Mouse (Mus musculus) layer of hippocampus, adult 2 months (tissue): ENCODE results near the gene Skp1a. TPM values are rescaled to one million over a fixed set of nuclear protein-coding genes. Genes with fewer than 3 reads are reported as not detected.

Source experiments
- DNase-seq, 2 experiments: peaks; one replicate each; pipeline ENCODE4 v3.0.0; 2022; ENCODE audit warnings: low spot score in 2 of 2
- H3K27ac ChIP-seq: fragments of 200-600 bp; 2 replicates; pipeline ENCODE4 v1.8.1; 2022
- H3K4me3 ChIP-seq: fragments of 200-600 bp; 2 replicates; pipeline ENCODE4 v1.8.1; 2022; ENCODE audit warnings: mild to moderate bottlenecking
- CTCF ChIP-seq: fragments of 200-600 bp; conservative IDR thresholded peaks from 2 replicates; pipeline ENCODE4 v1.8.1; 2022; ENCODE audit warnings: antibody characterized with exemption, mild to moderate bottlenecking, moderate library complexity
- total RNA-seq, 2 experiments: library from RNA; stranded (reverse); gene quantifications; 2 replicates each; pipeline ENCODE4 v1.2.3; 2021

Skp1a gene
- total RNA-seq, 2 experiments from 2014 or later, result 456 to 474 TPM

GRCm38 (mm10) chr11:52283596-52284571 is 52.1 kb downstream of the Skp1a start:
- peak overlapping the region; percentile 66 for H3K4me3 ChIP-seq
- H3K27ac ChIP-seq, result peak overlapping the region; percentile 74
- no peak for DNase-seq
- TF ChIP-seq CTCF, result no peak

GRCm38 (mm10) chr11:52286301-52286957 is 54.6 kb downstream of the Skp1a start:
- DNase-seq, result no peak
- TF ChIP-seq CTCF, result no peak
- Histone ChIP-seq H3K27ac (no peak overlapping the region), H3K4me3 (no peak overlapping the region)

GRCm38 (mm10) chr11:52286958-52287305 is 55.1 kb downstream of the Skp1a start:
- no peak for DNase-seq
- no peak for TF ChIP-seq CTCF
- no peak overlapping the region for H3K4me3 ChIP-seq
- H3K27ac ChIP-seq, result no peak overlapping the region

GRCm38 (mm10) chr11:52292346-52292745 is 60.6 kb downstream of the Skp1a start:
- no peak for DNase-seq
- Histone ChIP-seq H3K4me3 (no peak overlapping the region), H3K27ac (no peak overlapping the region)
- no peak for TF ChIP-seq CTCF

GRCm38 (mm10) chr11:52292894-52293293 is 61.1 kb downstream of the Skp1a start:
- no peak overlapping the region for H3K27ac ChIP-seq
- TF ChIP-seq CTCF, result no peak
- H3K4me3 ChIP-seq, result no peak overlapping the region
- no peak for DNase-seq

- TF ChIP-seq CTCF, result no peak
- H3K4me3 ChIP-seq, result no peak overlapping the region
- DNase-seq, result no peak
- no peak overlapping the region for H3K27ac ChIP-seq
Measured at GRCm38 (mm10) chr11:52294103-52294502, 62.3 kb downstream of the Skp1a start.

Other genes with a start within 250 kb of the Skp1a start
- 100 to 1,000 TPM; 182 to 191 TPM for gene Ube2b, start 231.2 kb upstream of the Skp1a start, total RNA-seq
- gene Cdkl3, start 227.8 kb upstream of the Skp1a start, total RNA-seq, result 10 to 100 TPM; 13.6 to 13.7 TPM
- gene Ppp2ca, start 133.3 kb upstream of the Skp1a start, total RNA-seq, result 100 to 1,000 TPM; 110 to 112 TPM
- gene Olfr1373, start 86.5 kb upstream of the Skp1a start, total RNA-seq, result not detected
- not detected for gene Olfr1371, start 18.0 kb upstream of the Skp1a start, total RNA-seq
- gene Tcf7, start 51.0 kb downstream of the Skp1a start, total RNA-seq, result 1 to 10 TPM; 2.9 TPM
- 100 to 1,000 TPM; 513 to 524 TPM for gene Vdac1, start 128.9 kb downstream of the Skp1a start, total RNA-seq
- 10 to 100 TPM; 61.3 to 65.5 TPM for gene 9530068E07Rik, start 164.4 kb downstream of the Skp1a start, total RNA-seq